Mouse (Mus musculus): Measurements from ENCODE around the gene Rtn4r.

DNA sequence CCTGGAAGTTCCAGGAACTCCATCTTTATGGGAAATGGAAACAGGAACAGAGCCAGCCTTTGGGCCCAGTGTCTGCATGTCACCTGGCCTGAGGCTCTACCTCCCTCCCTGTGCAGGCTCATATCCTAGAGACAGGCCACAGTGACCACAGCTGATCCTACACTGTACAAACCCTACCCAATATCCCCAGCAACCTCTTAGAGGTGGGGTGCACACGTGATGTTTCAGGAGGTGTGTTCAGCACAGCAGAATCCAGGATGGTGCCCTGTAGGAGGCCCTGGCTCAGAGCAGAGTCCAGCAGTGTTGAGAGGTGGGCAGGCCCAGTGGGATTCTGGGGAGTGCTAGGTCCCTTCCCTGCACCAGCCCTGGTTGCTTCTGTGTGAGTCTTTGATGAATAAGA is 4.0 kb upstream of the Rtn4r start:
- no peak for TF ChIP-seq CTCF (conservative IDR thresholded peaks at IDR 0.05 in 1 of 2, IDR thresholded peaks at IDR 0.05 in 1 of 2; ENCODE audit: low read depth in 2 of 2, low read length in 2 of 2)
- no peak for TF ChIP-seq USF1 (IDR thresholded peaks at IDR 0.05; ENCODE audit: low read depth, low read length)
- no peak for TF ChIP-seq MAX (IDR thresholded peaks at IDR 0.05; ENCODE audit: low read length)
- TF ChIP-seq BHLHE40 (IDR thresholded peaks at IDR 0.05; ENCODE audit: low read depth, low read length), result no peak
- no peak for TF ChIP-seq MAFK (IDR thresholded peaks at IDR 0.05; ENCODE audit: insufficient replicate concordance, low read length)
- TF ChIP-seq RAD21 (IDR thresholded peaks at IDR 0.05; ENCODE audit: low read depth, low read length), result no peak
- no peak for TF ChIP-seq CHD1 (IDR thresholded peaks at IDR 0.05; ENCODE audit: low read depth, low read length)
- TF ChIP-seq ETS1 (conservative IDR thresholded peaks at IDR 0.05; ENCODE audit: low read depth, low read length), result no peak
